Mouse (Mus musculus) frontal cortex, postnatal 36 days (tissue): ENCODE measurements around the gene Tnr.

ENCODE experiments used
- DNase-seq, 2 experiments: peaks; one replicate each; pipeline ENCODE4 v3.0.0; 2022; ENCODE audit warnings: low spot score in 2 of 2

Gene Tnr

DNA sequence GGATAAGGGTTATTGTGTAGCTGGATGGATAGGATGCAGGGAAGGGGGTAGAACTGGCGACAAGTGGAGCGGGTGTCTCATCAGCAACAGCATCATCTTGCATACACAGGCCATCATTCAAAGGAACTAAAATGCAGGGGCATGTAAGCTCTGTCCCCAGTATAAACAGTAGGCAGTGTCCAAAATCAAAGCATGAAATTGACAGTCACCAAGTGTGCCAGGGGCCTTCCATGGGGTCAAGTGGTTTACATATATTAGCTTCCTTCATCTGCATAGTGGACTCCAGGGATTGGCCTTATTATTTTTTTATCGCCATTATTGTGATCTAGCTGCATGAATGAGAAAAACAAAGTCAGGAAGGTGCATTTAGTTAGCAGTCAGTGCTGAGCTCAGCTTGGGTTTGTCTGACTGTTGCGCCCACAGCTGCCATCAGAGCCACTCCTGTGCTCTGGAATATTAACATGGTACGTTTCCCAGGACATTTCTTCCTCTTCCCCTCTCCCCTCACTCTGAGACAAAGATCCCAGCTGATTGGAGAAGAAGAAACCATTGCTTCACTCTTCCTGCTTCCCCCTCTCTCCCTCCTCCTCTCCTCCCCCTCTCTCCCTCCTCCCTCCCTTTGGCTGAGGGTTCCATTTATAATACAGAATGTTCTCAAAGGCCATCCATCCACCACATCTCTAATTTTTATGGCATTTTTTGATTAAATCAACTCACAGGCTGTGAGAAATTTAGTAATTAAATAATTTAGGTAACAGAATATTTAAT lies 106.4 kb downstream of the Tnr start:
- no peak for DNase-seq

GRCm38 (mm10) chr1:159632558-159632957 lies 109.0 kb downstream of the Tnr start:
- DNase-seq, result no peak

DNA sequence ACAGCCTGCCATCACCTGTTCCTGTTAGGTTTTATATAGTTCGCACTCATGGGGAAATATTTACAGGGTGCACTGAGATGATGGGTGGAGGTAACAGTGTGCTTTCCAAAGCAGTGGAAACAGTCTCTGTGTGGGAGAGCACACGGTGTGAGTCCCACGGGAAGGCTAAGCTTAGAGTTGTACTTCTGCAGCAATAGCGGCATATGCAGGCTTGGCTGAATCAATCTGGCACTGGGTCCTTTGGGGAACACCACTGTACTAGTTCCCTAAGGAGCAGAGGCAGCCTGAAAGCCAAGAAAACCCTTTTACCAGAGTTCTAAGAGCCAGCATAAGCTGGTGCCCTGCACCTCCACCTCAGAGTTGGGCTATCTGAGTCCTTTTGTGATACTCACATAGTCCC lies 115.8 kb downstream of the Tnr start:
- no peak for DNase-seq

GRCm38 (mm10) chr1:159645719-159646118 lies 122.2 kb downstream of the Tnr start:
- DNase-seq, result peak in 1 of 2 experiments; percentile 28

- DNase-seq, result no peak
Observed at GRCm38 (mm10) chr1:159650486-159650885, 126.9 kb downstream of the Tnr start.

DNA sequence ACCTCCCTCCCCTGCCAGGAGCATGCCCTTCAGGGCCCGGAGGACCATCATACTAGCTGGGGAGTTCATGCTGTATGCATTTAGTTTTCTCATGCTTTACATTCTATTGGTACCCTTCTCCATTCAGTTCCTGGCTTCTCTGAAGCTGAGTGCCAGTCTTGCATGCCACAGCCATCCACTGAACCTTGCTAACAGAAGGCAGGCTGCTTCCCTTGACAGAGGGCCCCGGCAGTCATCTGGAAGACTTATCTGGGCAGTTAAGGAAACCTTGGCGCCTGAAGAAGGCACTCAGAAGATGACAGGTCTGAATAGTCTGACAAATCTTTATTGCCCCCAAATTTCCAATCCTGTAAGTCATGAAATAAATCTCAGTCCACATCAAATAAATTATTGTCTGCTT lies 131.7 kb downstream of the Tnr start:
- DNase-seq, result no peak

DNA sequence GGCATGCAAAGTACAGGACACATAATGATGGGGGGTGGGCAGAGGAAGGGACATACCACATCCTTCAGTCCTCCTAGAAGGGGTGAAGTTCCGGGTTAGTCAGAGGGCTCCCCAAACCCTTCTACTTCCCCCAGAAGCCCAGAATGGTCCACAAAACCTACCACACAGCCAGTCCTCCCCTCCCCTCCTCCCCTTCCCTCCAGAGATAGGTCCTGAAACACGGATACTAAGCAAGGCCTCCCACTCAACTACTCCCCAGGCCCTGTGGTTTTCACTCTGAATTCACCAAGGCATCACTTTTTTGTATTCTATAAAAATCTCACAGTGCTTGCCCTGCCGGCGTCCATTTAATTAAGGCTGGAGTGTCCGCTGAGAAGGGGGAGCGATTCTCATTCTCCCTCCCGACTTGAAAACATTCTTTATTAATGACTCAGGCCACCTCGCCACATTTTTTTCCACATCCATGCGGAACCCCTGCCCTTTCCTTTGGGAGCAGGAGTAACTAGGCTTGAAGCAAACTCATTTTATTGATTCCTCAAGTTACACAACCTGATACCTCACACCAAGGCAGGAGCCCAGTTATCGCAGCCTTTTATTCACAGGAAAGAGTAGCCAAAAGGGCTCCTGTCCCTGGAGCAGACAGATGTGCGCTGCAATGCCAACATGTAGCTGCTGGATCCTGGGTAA lies 134.4 kb downstream of the Tnr start:
- DNase-seq, result no peak

DNA sequence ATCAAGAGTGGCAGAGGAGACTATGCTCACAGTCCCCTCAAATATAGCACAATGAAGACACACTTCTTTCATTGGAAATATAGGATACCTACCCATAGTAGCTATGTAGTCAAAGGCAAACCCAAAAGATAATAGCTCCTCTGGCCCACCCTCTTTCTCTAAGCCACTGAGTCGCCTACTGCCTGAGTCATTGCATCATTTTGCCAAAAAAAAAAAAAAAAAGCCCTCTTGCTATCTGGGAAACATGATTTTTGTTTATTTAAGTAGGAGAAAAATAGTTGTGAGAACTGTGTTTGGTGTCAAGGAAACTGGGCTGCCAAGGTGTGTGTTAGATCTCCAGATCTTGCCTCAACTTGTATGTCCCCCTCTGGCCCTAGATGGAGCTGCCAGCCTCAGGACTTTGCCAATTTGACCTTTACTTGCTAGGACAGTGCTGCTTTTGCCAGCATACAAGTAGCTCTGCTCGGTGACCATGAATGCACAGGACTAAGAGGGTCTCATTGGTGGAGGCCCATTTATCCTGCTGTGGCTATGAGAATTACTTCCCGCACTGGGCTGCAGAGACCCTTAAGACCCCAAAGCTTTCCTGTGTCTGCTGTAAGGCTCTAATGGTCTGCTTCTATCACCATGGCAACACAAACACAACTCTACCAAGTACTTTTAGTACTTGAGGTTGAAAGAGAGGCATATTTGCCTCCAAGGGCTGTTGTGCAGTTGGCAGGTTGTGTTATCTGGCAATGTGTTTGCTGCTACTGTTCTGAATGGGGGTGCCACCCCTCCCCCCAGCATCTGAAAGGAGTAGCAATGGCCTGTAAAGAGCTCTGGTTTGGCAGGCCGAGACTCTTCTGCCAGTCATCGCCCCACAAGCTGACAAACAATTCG lies 137.3 kb downstream of the Tnr start:
- DNase-seq, result peak in 1 of 2 experiments; percentile 38

DNA sequence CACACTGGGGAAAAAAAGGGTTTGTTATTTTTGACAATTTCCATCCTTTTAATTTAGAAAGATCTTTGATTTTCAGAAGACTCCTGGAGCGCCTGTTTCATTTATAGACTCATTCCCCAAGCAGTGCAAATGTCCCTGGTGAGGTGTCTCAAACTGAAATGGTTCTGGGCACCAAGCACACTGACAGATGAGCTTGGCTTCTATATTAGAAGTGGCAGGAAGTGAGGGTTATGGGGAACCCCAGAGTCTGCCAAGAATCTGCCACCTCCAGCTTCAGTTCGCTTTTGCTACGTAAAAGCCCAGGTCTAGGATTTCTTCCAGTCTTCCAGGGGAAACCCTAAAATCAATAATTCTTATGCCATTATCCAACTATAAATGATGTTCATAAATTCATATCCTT lies 140.9 kb downstream of the Tnr start:
- DNase-seq, result peak in 1 of 2 experiments; percentile 47

DNA sequence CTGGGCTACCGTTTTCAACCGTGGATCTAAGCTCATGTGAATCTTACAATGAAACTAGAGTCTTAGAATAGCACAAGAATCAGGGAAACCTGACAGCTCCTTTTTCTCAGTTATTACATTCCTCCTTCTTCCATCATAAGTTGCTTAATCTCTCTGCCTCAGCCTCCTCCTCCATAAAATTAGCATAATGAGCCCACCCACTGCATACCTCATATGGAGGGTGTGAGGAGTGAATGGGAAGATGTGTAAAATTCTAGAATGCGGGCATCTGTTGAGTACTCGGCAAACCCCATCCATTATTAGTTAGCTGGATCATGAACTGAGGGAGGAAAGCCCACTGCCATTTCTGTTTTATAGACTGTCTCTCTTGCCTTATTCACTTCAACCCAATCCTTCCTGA lies 141.4 kb downstream of the Tnr start:
- peak in 1 of 2 experiments; percentile 35 for DNase-seq

GRCm38 (mm10) chr1:159670629-159671150 lies 147.1 kb downstream of the Tnr start:
- peak; percentile 72 to 74 for DNase-seq

- DNase-seq, result no peak
Observed at GRCm38 (mm10) chr1:159671181-159671580, 147.6 kb downstream of the Tnr start.

DNA sequence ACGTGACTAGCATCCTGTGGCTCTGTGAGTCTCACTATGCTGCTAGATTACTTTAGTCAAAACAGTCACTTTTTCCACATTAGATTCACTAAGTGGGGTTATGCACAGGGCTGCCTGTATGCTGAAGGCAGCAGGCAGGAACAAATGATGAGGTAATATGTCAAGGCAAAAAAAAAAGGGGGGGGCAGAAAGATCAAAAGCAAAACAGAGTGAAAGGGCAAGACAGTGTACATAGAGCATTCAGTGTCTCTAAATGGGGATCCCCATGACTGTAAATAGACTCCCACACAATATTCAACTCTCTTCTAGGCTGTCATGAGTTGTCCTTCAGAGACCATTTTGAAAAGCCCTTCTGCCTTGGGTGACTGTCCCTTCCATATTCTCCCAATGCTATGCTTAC lies 150.7 kb downstream of the Tnr start:
- no peak for DNase-seq

GRCm38 (mm10) chr1:159675472-159675871 lies 151.9 kb downstream of the Tnr start:
- DNase-seq, result no peak

DNA sequence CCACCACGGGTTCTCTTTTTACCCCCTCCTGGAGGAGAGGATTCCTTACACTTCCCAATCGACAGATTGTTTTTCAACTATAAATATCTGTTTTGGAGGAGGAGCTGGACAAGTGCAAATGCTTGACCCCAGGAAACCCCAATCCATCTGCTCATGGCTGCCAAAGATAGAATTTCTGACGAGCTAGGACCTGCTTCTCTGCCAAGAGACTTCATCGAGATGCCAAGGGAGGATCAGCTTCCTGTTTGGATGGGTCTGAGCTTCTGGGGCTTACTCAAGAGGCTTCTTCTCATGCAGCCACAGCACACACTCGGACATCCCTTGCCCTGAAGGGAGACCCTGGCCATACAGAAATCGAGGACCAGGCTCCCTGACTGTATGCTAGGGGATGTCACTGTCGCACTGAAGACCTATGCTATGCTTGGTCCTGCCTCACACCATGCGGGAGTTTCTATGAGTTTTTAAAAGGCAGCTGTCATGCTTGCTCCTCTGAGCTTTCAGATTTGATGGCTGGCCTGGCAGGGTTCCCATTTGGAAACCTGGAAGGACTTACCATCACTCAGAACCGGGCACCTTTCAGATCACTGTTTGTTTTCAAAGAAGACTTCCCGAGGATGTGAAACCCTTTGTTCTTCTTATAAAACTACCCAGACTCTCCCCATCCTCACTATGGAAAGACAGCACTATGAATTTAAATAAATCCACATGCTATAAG lies 154.8 kb downstream of the Tnr start:
- DNase-seq, result peak in 1 of 2 experiments; percentile 34

DNA sequence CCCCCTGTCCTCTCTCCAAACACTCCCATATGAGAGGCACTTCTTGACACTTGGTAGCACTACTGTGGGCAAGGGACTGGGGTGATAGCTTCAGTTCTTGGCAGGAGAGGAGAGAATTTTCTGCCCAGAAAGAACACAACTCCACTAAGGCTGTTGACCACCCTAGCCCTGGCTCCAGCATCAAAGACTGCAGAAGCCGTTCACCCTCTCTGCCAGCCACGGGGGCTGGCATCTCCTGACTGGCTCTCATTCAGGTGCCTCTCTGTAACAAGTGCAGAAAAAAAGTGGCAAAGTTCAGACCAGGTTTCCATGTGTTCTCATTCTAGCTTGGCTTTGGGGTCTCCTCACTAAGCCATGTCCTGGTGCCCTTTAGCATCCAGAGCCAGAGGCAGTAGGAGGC lies 157.7 kb downstream of the Tnr start:
- no peak for DNase-seq

- peak; percentile 47 to 51 for DNase-seq
Observed at GRCm38 (mm10) chr1:159686476-159687231, 163.1 kb downstream of the Tnr start.

DNA sequence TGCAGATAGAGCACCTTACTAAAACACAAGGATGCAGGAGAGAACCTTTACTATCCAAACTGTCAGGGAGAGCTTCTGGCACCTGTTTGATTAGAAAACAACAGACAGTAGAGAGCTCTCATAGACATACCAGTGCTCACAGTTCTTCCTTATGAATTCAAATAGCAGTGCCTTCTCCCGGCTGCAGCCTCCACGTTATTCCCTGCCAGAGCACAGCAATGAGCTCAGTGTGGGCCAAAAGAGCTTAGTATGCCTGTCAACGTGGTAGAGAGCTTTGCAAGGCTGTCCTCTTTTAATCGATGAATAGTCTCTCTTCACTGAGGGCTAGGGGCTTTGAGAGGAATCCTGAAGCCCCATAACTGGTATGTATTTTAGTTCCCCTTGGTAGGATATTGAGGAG lies 173.1 kb downstream of the Tnr start:
- no peak for DNase-seq

- no peak for DNase-seq
Observed at GRCm38 (mm10) chr1:159702038-159702437, 178.5 kb downstream of the Tnr start.

GRCm38 (mm10) chr1:159704925-159705324 lies 181.4 kb downstream of the Tnr start:
- DNase-seq, result no peak

DNA sequence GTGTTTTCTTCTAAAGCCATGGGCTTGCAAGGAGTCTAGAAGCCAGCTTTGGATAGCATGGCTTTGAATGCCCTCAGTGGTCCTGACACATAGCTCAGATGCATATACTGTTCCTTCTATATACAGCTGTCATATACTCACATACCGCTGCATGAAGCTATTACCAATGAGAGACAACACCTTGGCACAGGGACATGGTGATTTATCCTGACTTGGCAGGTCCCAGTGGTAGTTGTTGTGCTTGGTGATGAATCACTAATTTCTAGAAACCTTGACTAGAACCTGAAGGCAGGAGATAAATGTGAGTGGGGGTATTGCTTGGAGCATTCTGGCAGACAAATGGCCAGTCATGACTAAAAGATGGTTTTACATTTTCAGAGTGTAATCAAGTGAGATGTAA lies 192.7 kb downstream of the Tnr start:
- no peak for DNase-seq
